Mouse (Mus musculus): ENCODE measurements around the gene Galnt2. TPM values are rescaled to one million over a fixed set of nuclear protein-coding genes. Genes with fewer than 3 reads are reported as not detected.
A peak's percentile ranks its signal among the peaks of the same experiment; 100 is the strongest.

Gene Galnt2
- polyA plus RNA-seq, 1 experiment from 2014 or later: 67.2 TPM

GRCm38 (mm10) chr8:124231485-124232279, 491 bp downstream of the Galnt2 start:
- TF ChIP-seq CTCF (IDR thresholded peaks at IDR 0.05; ENCODE audit: low read depth): no peak
- DNase-seq: no peak
- peak overlapping the region; percentile 79 for H3K9ac ChIP-seq
- peak; percentile 82 for ATAC-seq (ENCODE audit: insufficient read depth)
- H3K27ac ChIP-seq (ENCODE audit: low read depth): peak overlapping the region; percentile 65
- H3K27me3 ChIP-seq (ENCODE audit: insufficient read depth, low read length): no peaks in the 10 kb centered on the region
- peak overlapping the region; percentile 96 for H3K4me2 ChIP-seq
- WGBS: under 1% methylated on average over 81 of the region's 83 CpGs
- H3K9me3 ChIP-seq (ENCODE audit: low read depth, low read length): no peaks in the 10 kb centered on the region
- H3K4me1 ChIP-seq (ENCODE audit: insufficient read depth): peaks cover 7% of the 10 kb centered on the region; the same call in 1 of the 2 replicates
- H3K36me3 ChIP-seq (ENCODE audit: insufficient read depth): no peaks in the 10 kb centered on the region
- peak overlapping the region; percentile 88 for H3K4me3 ChIP-seq (ENCODE audit: low read depth, low read length)

GRCm38 (mm10) chr8:124232280-124232600, 1.0 kb downstream of the Galnt2 start:
- DNase-seq: peak; percentile 7
- Histone ChIP-seq H3K27me3 (ENCODE audit: insufficient read depth, low read length) (no peaks in the 10 kb centered on the region), H3K27ac (ENCODE audit: low read depth) (no peak overlapping the region), H3K4me2 (peak overlapping the region; percentile 96), H3K4me3 (ENCODE audit: low read depth, low read length) (peak overlapping the region; percentile 88), H3K4me1 (ENCODE audit: insufficient read depth) (peaks cover 7% of the 10 kb centered on the region; the same call in 1 of the 2 replicates), H3K9me3 (ENCODE audit: low read depth, low read length) (no peaks in the 10 kb centered on the region), H3K36me3 (ENCODE audit: insufficient read depth) (no peaks in the 10 kb centered on the region), H3K9ac (peak overlapping the region; percentile 79)
- WGBS: 4% methylated on average over 18 of the region's 18 CpGs
- no peak for TF ChIP-seq CTCF (IDR thresholded peaks at IDR 0.05; ENCODE audit: low read depth)
- ATAC-seq (ENCODE audit: insufficient read depth): no peak

GRCm38 (mm10) chr8:124234496-124234895, 3.3 kb downstream of the Galnt2 start:
- H3K9ac ChIP-seq: no peak overlapping the region
- H3K4me3 ChIP-seq (ENCODE audit: low read depth, low read length): no peak overlapping the region
- WGBS: 59% methylated on average over 2 of the region's 2 CpGs
- ATAC-seq (ENCODE audit: insufficient read depth) (no peak), DNase-seq (no peak)
- no peak overlapping the region for H3K27ac ChIP-seq (ENCODE audit: low read depth)
- no peak for TF ChIP-seq CTCF (IDR thresholded peaks at IDR 0.05; ENCODE audit: low read depth)
- H3K27me3 ChIP-seq (ENCODE audit: insufficient read depth, low read length): no peaks in the 10 kb centered on the region
- H3K4me2 ChIP-seq: no peak overlapping the region
- H3K4me1 ChIP-seq (ENCODE audit: insufficient read depth): peaks cover 7% of the 10 kb centered on the region; the same call in 1 of the 2 replicates
- no peaks in the 10 kb centered on the region for H3K36me3 ChIP-seq (ENCODE audit: insufficient read depth)
- H3K9me3 ChIP-seq (ENCODE audit: low read depth, low read length): no peaks in the 10 kb centered on the region

GRCm38 (mm10) chr8:124235536-124235935, 4.3 kb downstream of the Galnt2 start:
- Histone ChIP-seq H3K9ac (no peak overlapping the region), H3K4me2 (no peak overlapping the region), H3K27ac (ENCODE audit: low read depth) (no peak overlapping the region), H3K27me3 (ENCODE audit: insufficient read depth, low read length) (no peaks in the 10 kb centered on the region), H3K4me3 (ENCODE audit: low read depth, low read length) (no peak overlapping the region), H3K9me3 (ENCODE audit: low read depth, low read length) (no peaks in the 10 kb centered on the region), H3K4me1 (ENCODE audit: insufficient read depth) (peaks cover 7% of the 10 kb centered on the region; the same call in 1 of the 2 replicates), H3K36me3 (ENCODE audit: insufficient read depth) (no peaks in the 10 kb centered on the region)
- WGBS: 85% methylated on average over 4 of the region's 4 CpGs
- no peak for TF ChIP-seq CTCF (IDR thresholded peaks at IDR 0.05; ENCODE audit: low read depth)
- ATAC-seq (ENCODE audit: insufficient read depth): no peak
- DNase-seq: no peak

GRCm38 (mm10) chr8:124239350-124239749, 8.2 kb downstream of the Galnt2 start:
- Histone ChIP-seq H3K4me2 (no peak overlapping the region), H3K36me3 (ENCODE audit: insufficient read depth) (no peaks in the 10 kb centered on the region), H3K4me3 (ENCODE audit: low read depth, low read length) (no peak overlapping the region), H3K27ac (ENCODE audit: low read depth) (no peak overlapping the region), H3K9me3 (ENCODE audit: low read depth, low read length) (0 out of 2 replicates have a peak, but pooled peaks cover 3% of the 10 kb centered on the region), H3K27me3 (ENCODE audit: insufficient read depth, low read length) (no peaks in the 10 kb centered on the region), H3K9ac (no peak overlapping the region), H3K4me1 (ENCODE audit: insufficient read depth) (no peaks in the 10 kb centered on the region; the same call in 1 of the 2 replicates)
- DNase-seq (no peak), ATAC-seq (ENCODE audit: insufficient read depth) (no peak)
- WGBS: 60% methylated on average over 6 of the region's 6 CpGs
- no peak for TF ChIP-seq CTCF (IDR thresholded peaks at IDR 0.05; ENCODE audit: low read depth)

- ATAC-seq (ENCODE audit: insufficient read depth) (peak; percentile 7; the same call in 1 of the 2 replicates), DNase-seq (peak; percentile 57)
- Histone ChIP-seq H3K27me3 (ENCODE audit: insufficient read depth, low read length) (no peaks in the 10 kb centered on the region), H3K4me2 (no peak overlapping the region), H3K27ac (ENCODE audit: low read depth) (no peak overlapping the region), H3K9me3 (ENCODE audit: low read depth, low read length) (0 out of 2 replicates have a peak, but pooled peaks cover 3% of the 10 kb centered on the region), H3K9ac (no peak overlapping the region), H3K4me3 (ENCODE audit: low read depth, low read length) (no peak overlapping the region), H3K36me3 (ENCODE audit: insufficient read depth) (no peaks in the 10 kb centered on the region), H3K4me1 (ENCODE audit: insufficient read depth) (no peaks in the 10 kb centered on the region; the same call in 1 of the 2 replicates)
- TF ChIP-seq CTCF (IDR thresholded peaks at IDR 0.05; ENCODE audit: low read depth): no peak
- WGBS: 33% methylated on average over 8 of the region's 8 CpGs
Observed at GRCm38 (mm10) chr8:124240932-124241331, 9.7 kb downstream of the Galnt2 start.

GRCm38 (mm10) chr8:124242208-124242607, 11.0 kb downstream of the Galnt2 start:
- WGBS: 61% methylated on average over 6 of the region's 6 CpGs
- TF ChIP-seq CTCF (IDR thresholded peaks at IDR 0.05; ENCODE audit: low read depth): no peak
- H3K4me3 ChIP-seq (ENCODE audit: low read depth, low read length): no peak overlapping the region
- H3K27me3 ChIP-seq (ENCODE audit: insufficient read depth, low read length): no peaks in the 10 kb centered on the region
- peak; percentile 68 for DNase-seq
- H3K36me3 ChIP-seq (ENCODE audit: insufficient read depth): no peaks in the 10 kb centered on the region
- H3K27ac ChIP-seq (ENCODE audit: low read depth): no peak overlapping the region
- H3K4me1 ChIP-seq (ENCODE audit: insufficient read depth): no peaks in the 10 kb centered on the region; the same call in 1 of the 2 replicates
- no peak overlapping the region for H3K4me2 ChIP-seq
- no peak overlapping the region for H3K9ac ChIP-seq
- ATAC-seq (ENCODE audit: insufficient read depth): peak; percentile 54; the same call in 1 of the 2 replicates
- 0 out of 2 replicates have a peak, but pooled peaks cover 3% of the 10 kb centered on the region for H3K9me3 ChIP-seq (ENCODE audit: low read depth, low read length)
